Mouse (Mus musculus) midbrain, embryonic 16.5 days (tissue): ENCODE results near the gene Ifit1bl2. TPM values are rescaled to one million over a fixed set of nuclear protein-coding genes. Genes with fewer than 3 reads are reported as not detected.

Experiments
- ATAC-seq: fragments of 200-750 bp; cut with Nextera tagmentation; 2 replicates; pipeline ENCODE4 v1.8.0; 2017; ENCODE audit warnings: moderate TSS enrichment
- H3K27ac ChIP-seq: fragments of 300-500 bp; sonication (generic); 2 replicates; pipeline ENCODE4 v1.5.1; 2014; ENCODE audit warnings: mild to moderate bottlenecking, low read length, mixed read lengths
- H3K27me3 ChIP-seq: fragments of 300-500 bp; sonication (generic); 2 replicates; pipeline ENCODE4 v1.6.1; 2014; ENCODE audit warnings: low read depth, low read length, mixed read lengths; ENCODE audit not compliant: control insufficient read depth, insufficient read depth
- H3K36me3 ChIP-seq: fragments of 300-500 bp; sonication (generic); 2 replicates; pipeline ENCODE4 v1.6.1; 2014; ENCODE audit warnings: mild to moderate bottlenecking, low read length, moderate library complexity, mixed read lengths; ENCODE audit not compliant: control insufficient read depth, insufficient read depth
- H3K4me1 ChIP-seq: fragments of 300-500 bp; sonication (generic); 2 replicates; pipeline ENCODE4 v1.6.1; 2014; ENCODE audit warnings: mild to moderate bottlenecking, low read length, mixed read lengths; ENCODE audit not compliant: control insufficient read depth, insufficient read depth
- H3K4me2 ChIP-seq: fragments of 300-500 bp; sonication (generic); 2 replicates; pipeline ENCODE4 v1.6.1; 2014; ENCODE audit warnings: mild to moderate bottlenecking, low read length, mixed read lengths
- H3K4me3 ChIP-seq: fragments of 300-500 bp; sonication (generic); 2 replicates; pipeline ENCODE4 v1.5.1; 2014; ENCODE audit warnings: low read depth, mild to moderate bottlenecking, low read length, moderate library complexity, mixed read lengths
- H3K9ac ChIP-seq: fragments of 300-500 bp; sonication (generic); 2 replicates; pipeline ENCODE4 v1.6.1; 2014; ENCODE audit warnings: low read depth, low read length, mixed read lengths
- H3K9me3 ChIP-seq: fragments of 300-500 bp; sonication (generic); replicated peaks from 2 replicates; pipeline ENCODE4 v1.6.1; 2014; ENCODE audit warnings: mild to moderate bottlenecking, low read length, mixed read lengths; ENCODE audit not compliant: control insufficient read depth, poor library complexity, severe bottlenecking
- WGBS: fragments of 180-500 bp; shearing (Covaris S2); extraction: QIAGEN DNeasy Blood & Tissue Kit; methylation state at CpG from one replicate; pipeline ENCODE4 v1.1.7; 2014; 5-methylcytosine and 5-hydroxymethylcytosine counted together
- polyA plus RNA-seq: library from polyadenylated mRNA; unstranded; fragments of >200 nt; fragmentation: Nextera tagmentation; extraction: Ambion mirVana; gene quantifications from 2 replicates; pipeline ENCODE4 v1.2.1, GENCODE M21; 2015

The Ifit1bl2 gene
- 0.46 and 0.51 TPM in 2 replicates for polyA plus RNA-seq

DNA sequence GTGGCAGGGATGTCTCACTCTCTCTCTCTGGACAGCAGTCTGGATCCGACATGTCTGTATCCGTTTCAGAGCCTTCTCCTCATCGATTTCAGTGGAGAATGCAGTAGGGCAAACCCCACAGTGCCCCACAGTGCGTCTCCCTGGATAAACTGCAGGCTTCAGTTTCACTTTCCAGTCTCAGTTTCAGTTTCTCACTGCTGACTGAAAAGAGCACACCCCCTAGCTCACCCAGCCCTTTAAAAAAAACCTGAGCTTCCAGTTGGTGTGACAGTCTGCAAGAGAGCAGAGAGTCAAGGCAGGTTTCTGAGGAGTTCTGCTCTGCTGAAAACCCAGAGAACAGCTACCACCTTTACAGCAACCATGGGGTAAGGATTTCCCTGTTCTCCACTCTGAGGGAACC is at the start of gene Ifit1bl2, which contains the start of gene Ifit1:
TSS of gene Ifit1bl2 (minus strand) at position 121 of the 400 bp plus-strand sequence.
TSS of gene Ifit1 (plus strand) at position 249 of the 400 bp plus-strand sequence.
- Histone ChIP-seq H3K4me1 (no peaks in the 10 kb centered on the region), H3K9me3 (no peaks in the 10 kb centered on the region), H3K4me3 (no peak within 1 kb of the TSS), H3K27me3 (no peaks in the 10 kb centered on the region), H3K4me2 (no peak within 1 kb of the TSS), H3K36me3 (no peaks in the 10 kb centered on the region), H3K27ac (no peak within 1 kb of the TSS), H3K9ac (no peak within 1 kb of the TSS)
- no peak for ATAC-seq
- WGBS = 67% methylated on average over 4 of the region's 4 CpGs

DNA sequence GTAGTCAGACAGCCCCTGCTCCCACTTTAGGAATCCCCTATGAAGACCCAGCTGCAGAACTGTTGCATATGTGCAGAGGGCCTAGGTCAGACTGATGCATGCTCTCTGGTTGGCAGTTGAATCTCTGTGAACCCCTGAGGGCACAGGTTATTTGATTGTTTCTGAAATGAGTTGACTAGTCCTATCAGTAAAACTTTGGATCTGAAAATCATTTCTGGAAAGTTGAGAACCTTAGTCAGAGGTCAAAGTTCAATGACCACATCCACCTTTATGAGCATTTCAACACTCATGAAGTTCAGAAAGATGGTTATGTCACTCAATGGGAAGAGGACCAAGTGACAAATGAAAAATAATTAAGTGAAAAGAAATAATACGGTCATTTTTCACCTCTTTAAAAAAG is 45.0 kb upstream of the Ifit1bl2 start:
- 100% methylated on average over 1 of the region's 1 CpGs for WGBS
- H3K27me3 ChIP-seq = no peaks in the 10 kb centered on the region
- no peaks in the 10 kb centered on the region for H3K36me3 ChIP-seq
- no peak overlapping the region for H3K27ac ChIP-seq
- no peak overlapping the region for H3K4me2 ChIP-seq
- no peaks in the 10 kb centered on the region for H3K9me3 ChIP-seq
- no peak for ATAC-seq
- H3K4me3 ChIP-seq = no peak overlapping the region
- no peaks in the 10 kb centered on the region for H3K4me1 ChIP-seq
- no peak overlapping the region for H3K9ac ChIP-seq

- Histone ChIP-seq H3K27ac (no peak overlapping the region), H3K4me1 (no peaks in the 10 kb centered on the region), H3K9me3 (no peaks in the 10 kb centered on the region), H3K9ac (no peak overlapping the region), H3K36me3 (no peaks in the 10 kb centered on the region), H3K4me2 (no peak overlapping the region), H3K4me3 (no peak overlapping the region), H3K27me3 (no peaks in the 10 kb centered on the region)
- WGBS = 80% methylated on average over 1 of the region's 1 CpGs
- ATAC-seq = 0 out of 2 replicates have a peak, but pooled peaks have one; percentile 54
These were observed 44.3 kb upstream of the Ifit1bl2 start for GRCm38 (mm10) chr19:34684857-34685256.

- Histone ChIP-seq H3K27me3 (no peaks in the 10 kb centered on the region), H3K4me2 (no peak overlapping the region), H3K4me3 (no peak overlapping the region), H3K27ac (no peak overlapping the region), H3K9ac (no peak overlapping the region), H3K9me3 (no peaks in the 10 kb centered on the region), H3K4me1 (no peaks in the 10 kb centered on the region), H3K36me3 (no peaks in the 10 kb centered on the region)
- no peak for ATAC-seq
- WGBS = 95% methylated on average over 4 of the region's 4 CpGs
These were observed 37.9 kb upstream of the Ifit1bl2 start for GRCm38 (mm10) chr19:34678428-34678827.

DNA sequence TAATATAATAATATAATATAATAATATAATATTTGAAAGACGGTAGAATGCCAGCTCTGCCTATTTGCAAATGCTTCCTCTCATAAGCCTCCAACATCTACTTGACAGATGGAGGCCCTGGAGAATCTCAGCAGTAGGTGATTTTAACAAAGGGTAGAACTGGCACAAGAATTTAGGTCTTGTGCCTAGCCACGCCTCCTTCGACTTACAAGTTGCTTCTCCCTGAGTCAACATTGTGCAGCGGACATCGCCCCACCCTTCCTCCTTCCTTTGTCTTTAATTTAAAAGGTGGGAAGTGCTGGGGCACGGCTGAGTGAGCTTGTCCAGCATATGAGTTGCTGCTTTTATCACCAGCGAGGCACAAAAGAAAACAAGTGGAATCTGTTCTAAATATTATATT is 32.9 kb upstream of the Ifit1bl2 start:
- Histone ChIP-seq H3K9me3 (no peaks in the 10 kb centered on the region), H3K4me3 (no peak overlapping the region), H3K27ac (no peak overlapping the region), H3K4me2 (no peak overlapping the region), H3K27me3 (no peaks in the 10 kb centered on the region), H3K4me1 (no peaks in the 10 kb centered on the region), H3K9ac (no peak overlapping the region), H3K36me3 (no peaks in the 10 kb centered on the region)
- ATAC-seq = no peak
- WGBS = 54% methylated on average over 7 of the region's 7 CpGs

DNA sequence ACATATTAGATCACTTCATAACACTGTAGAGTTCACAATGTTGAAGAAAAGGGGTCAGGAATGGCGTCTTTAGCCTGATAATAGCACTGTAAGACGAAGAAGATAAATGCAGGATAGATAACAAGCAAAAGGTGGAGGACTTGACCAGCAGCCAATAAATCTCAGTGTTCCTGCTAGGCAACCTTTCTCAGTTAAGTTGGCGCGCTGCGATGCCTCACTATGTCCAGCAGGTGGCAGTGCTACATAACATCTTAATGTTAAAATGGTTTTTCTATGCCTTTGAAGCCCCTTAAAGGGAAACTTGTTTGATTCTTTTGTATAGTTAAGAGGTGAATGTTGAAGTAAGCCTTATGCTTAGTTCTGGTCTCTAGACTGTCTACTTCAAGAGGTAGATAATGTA is 25.6 kb upstream of the Ifit1bl2 start:
- H3K27ac ChIP-seq = no peak overlapping the region
- no peaks in the 10 kb centered on the region for H3K9me3 ChIP-seq
- H3K4me1 ChIP-seq = no peaks in the 10 kb centered on the region
- H3K36me3 ChIP-seq = no peaks in the 10 kb centered on the region
- no peak for ATAC-seq
- H3K4me2 ChIP-seq = no peak overlapping the region
- 4% methylated on average over 5 of the region's 5 CpGs for whole genome bisulfite sequencing
- H3K4me3 ChIP-seq = no peak overlapping the region
- no peak overlapping the region for H3K9ac ChIP-seq
- no peaks in the 10 kb centered on the region for H3K27me3 ChIP-seq

- no peak overlapping the region for H3K4me2 ChIP-seq
- 56% methylated on average over 5 of the region's 5 CpGs for WGBS
- no peaks in the 10 kb centered on the region for H3K4me1 ChIP-seq
- 0 out of 2 replicates have a peak, but pooled peaks have one; percentile 2 for ATAC-seq
- H3K27ac ChIP-seq = no peak overlapping the region
- H3K36me3 ChIP-seq = no peaks in the 10 kb centered on the region
- no peaks in the 10 kb centered on the region for H3K9me3 ChIP-seq
- H3K27me3 ChIP-seq = no peaks in the 10 kb centered on the region
- H3K9ac ChIP-seq = no peak overlapping the region
- no peak overlapping the region for H3K4me3 ChIP-seq
These were observed 22.2 kb upstream of the Ifit1bl2 start for GRCm38 (mm10) chr19:34662740-34663139.

DNA sequence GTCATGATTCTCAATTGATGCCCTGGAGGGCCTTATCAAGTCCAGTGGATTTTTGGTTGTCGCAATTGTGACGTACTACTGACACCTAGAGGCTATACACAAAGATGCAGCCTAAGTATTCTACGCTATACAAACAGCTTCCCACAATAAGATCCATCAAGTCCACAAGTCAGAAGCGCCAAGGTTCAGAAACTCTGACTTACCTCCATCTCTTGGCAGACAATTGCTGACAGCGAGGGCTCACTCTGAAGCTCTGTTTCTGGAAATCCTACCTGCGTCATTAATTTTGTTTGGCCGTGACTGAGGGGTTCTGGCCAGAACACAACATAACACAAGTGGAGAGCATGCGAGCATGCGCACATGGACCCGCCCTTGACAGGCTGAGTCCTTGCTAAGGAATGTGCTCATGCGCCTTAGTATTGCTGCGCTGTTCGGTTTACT is 21.5 kb upstream of the Ifit1bl2 start:
- Histone ChIP-seq H3K4me3 (peak overlapping the region; percentile 33), H3K9me3 (no peaks in the 10 kb centered on the region), H3K36me3 (no peaks in the 10 kb centered on the region), H3K27me3 (no peaks in the 10 kb centered on the region), H3K27ac (no peak overlapping the region), H3K9ac (peak overlapping the region; percentile 2; the same call in 1 of the 2 replicates), H3K4me2 (peak overlapping the region; percentile 38), H3K4me1 (no peaks in the 10 kb centered on the region)
- peak; percentile 98 for ATAC-seq
- WGBS = 18% methylated on average over 13 of the region's 13 CpGs

GRCm38 (mm10) chr19:34656511-34657298 is 16.2 kb upstream of the Ifit1bl2 start:
- H3K4me2 ChIP-seq = no peak overlapping the region
- 28% methylated on average over 2 of the region's 2 CpGs for WGBS
- H3K27ac ChIP-seq = no peak overlapping the region
- H3K27me3 ChIP-seq = no peaks in the 10 kb centered on the region
- H3K4me1 ChIP-seq = no peaks in the 10 kb centered on the region
- no peak overlapping the region for H3K9ac ChIP-seq
- peak; percentile 45; the same call in 1 of the 2 replicates for ATAC-seq
- no peak overlapping the region for H3K4me3 ChIP-seq
- H3K9me3 ChIP-seq = no peaks in the 10 kb centered on the region
- no peaks in the 10 kb centered on the region for H3K36me3 ChIP-seq
